Mouse (Mus musculus) embryonic stem cell, embryonic (primary cell): ENCODE results near the gene Aff1.

Experiments used
- CTCF ChIA-PET, 4 experiments: fragments of 300-600 bp in 2 of 4; fragments of 350-600 bp in 2 of 4; sonication (Branson Sonifier 250); formaldehyde crosslinking; loops; one replicate each; lab custom pipeline; 2022; ENCODE audit warnings: inconsistent platforms in 2 of 4; lab: Charles Lee
- POLR2A ChIA-PET, 4 experiments: fragments of 300-600 bp in 2 of 4; fragments of 350-600 bp in 2 of 4; sonication (Branson Sonifier 250); formaldehyde crosslinking; loops; one replicate each; lab custom pipeline; 2022; ENCODE audit warnings: antibody characterized with exemption in 4 of 4, inconsistent platforms in 1 of 4; lab: Charles Lee

The Aff1 gene

GRCm38 (mm10) chr5:103727777-103728395 is 35.7 kb downstream of the Aff1 start:
- ChIA-PET POLR2A (interaction anchor here (0.5 to 38.3 kb wide), 18 partner anchors 7 to 68 kb away, joined by 3 to 1868 read pairs (median 15); partner anchors contain the start of gene Aff1 (in 3 of the 4)), CTCF (interaction anchor here in 2 of 4 experiments (0.6 to 1.5 kb wide), 6 partner anchors 19 to 90 kb away, joined by 3 to 5 read pairs (median 4); no protein-coding TSS in a partner anchor)

DNA sequence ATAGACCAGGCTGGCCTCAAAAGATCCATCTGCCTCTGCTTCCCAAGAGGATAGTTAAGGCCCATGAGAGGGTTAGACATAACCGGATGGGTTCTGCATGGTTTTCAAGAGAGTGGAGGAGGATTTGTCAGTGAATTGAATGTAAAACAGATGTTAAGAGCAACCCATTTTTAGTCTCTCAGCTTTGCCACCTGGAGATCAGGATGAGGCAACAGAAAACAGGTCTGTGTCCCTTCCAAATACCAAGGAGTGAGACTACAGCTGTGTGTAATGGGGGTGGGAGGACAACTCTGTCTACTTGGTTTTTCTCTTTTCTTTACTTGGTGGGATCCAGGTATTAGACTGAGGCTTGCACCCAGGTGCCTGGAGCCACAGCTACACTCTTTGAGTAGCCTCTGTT is 37.1 kb downstream of the Aff1 start:
- CTCF ChIA-PET: interaction anchor here in 2 of 4 experiments (0.6 to 1.8 kb wide), 5 partner anchors 28 to 198 kb away, joined by 3 to 7 read pairs (median 3); no protein-coding TSS in a partner anchor
- POLR2A ChIA-PET: interaction anchor here (0.8 to 38.3 kb wide), 14 partner anchors 8 to 49 kb away, joined by 3 to 1868 read pairs (median 4); partner anchors contain the start of gene Aff1 (in 2 of the 4)

- ChIA-PET CTCF (interaction anchor here in 3 of 4 experiments (0.9 to 1.8 kb wide), 6 partner anchors 29 to 197 kb away, joined by 3 to 7 read pairs (median 4); no protein-coding TSS in a partner anchor), POLR2A (interaction anchor here (0.8 to 38.3 kb wide), 18 partner anchors 6 to 75 kb away, joined by 3 to 1868 read pairs (median 4); partner anchors contain the start of genes Aff1 (in 2 of the 4) and 1700016H13Rik (in 1 of the 4))
Observed at GRCm38 (mm10) chr5:103730142-103730541, 38.0 kb downstream of the Aff1 start.

- CTCF ChIA-PET: interaction anchor here in 2 of 4 experiments (1.6 to 1.7 kb wide), 2 partner anchors 30 to 50 kb away, joined by 3 to 4 read pairs; no protein-coding TSS in a partner anchor
- POLR2A ChIA-PET: interaction anchor here in 3 of 4 experiments (0.6 to 38.3 kb wide), 16 partner anchors 7 to 76 kb away, joined by 3 to 1868 read pairs (median 8); partner anchors contain the start of genes Aff1 (in 3 of the 3) and 1700016H13Rik (in 1 of the 3)
Observed at GRCm38 (mm10) chr5:103730727-103731126, 38.6 kb downstream of the Aff1 start.

- POLR2A ChIA-PET: interaction anchor here (0.6 to 38.3 kb wide), 14 partner anchors 8 to 35 kb away, joined by 3 to 1868 read pairs (median 29); partner anchors contain the start of gene Aff1 (in 2 of the 4)
- CTCF ChIA-PET: interaction anchor here (0.6 to 1.6 kb wide), 5 partner anchors 33 to 52 kb away, joined by 3 to 6 read pairs (median 3); no protein-coding TSS in a partner anchor
Observed at GRCm38 (mm10) chr5:103732581-103732980, 40.4 kb downstream of the Aff1 start.

- ChIA-PET CTCF (interaction anchor here in 3 of 4 experiments (0.8 to 1.5 kb wide), 7 partner anchors 11 to 486 kb away, joined by 3 to 5 read pairs (median 3); no protein-coding TSS in a partner anchor), POLR2A (interaction anchor here (0.7 to 38.3 kb wide), 36 partner anchors 7 to 149 kb away, joined by 3 to 1868 read pairs (median 5); partner anchors contain the start of gene Aff1 (in 3 of the 4))
Observed at GRCm38 (mm10) chr5:103735411-103736112, 43.4 kb downstream of the Aff1 start.

DNA sequence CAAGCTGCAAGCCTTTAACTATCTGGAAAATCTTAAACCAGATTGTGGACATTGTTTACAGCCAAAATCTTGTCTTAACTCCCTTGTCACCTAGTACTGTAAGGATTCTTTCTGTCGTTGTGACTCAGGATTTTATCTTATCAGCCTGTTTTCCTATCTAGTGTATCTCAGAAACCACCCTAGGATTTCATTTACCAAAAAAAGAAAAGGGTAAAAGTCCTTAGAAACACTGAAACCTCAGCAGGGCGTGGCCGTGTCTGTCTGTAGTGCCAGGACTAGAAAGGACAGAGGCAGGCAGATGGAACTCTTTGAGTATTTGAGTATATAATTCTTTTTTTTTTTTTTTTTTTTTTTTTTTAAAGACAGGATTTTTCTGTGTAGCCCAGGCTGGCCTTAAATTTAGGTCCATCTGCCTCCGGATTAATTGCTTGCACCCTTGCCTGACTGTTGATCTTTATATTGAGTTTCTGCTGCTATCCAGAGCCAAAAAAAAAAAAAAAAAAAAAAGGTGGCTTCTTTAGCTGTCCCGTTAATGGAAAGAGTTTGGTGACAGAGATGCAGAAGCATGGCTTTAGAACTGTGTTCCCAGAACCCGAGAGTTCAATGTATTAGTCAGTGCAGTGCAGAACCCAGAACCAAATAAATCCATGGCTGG is 44.5 kb downstream of the Aff1 start:
- POLR2A ChIA-PET: interaction anchor here (0.6 to 38.3 kb wide), 27 partner anchors 6 to 1849 kb away, joined by 3 to 1868 read pairs (median 6); partner anchors contain the start of gene Aff1 (in 3 of the 4)
- CTCF ChIA-PET: interaction anchor here in 1 of 4 experiments (1.1 kb wide), 1 partner anchor 82 kb away, joined by 3 read pairs; no protein-coding TSS in a partner anchor

- ChIA-PET CTCF (no interaction called here), POLR2A (interaction anchor here (0.6 to 38.3 kb wide), 20 partner anchors 7 to 90 kb away, joined by 3 to 1868 read pairs (median 4); partner anchors contain the start of gene Aff1 (in 3 of the 4))
Observed at GRCm38 (mm10) chr5:103737208-103738066, 45.3 kb downstream of the Aff1 start.

- ChIA-PET POLR2A (interaction anchor here in 3 of 4 experiments (0.6 to 11.4 kb wide), 17 partner anchors 8 to 79 kb away, joined by 3 to 169 read pairs (median 4); partner anchors contain the start of gene Aff1 (in 1 of the 3)), CTCF (interaction anchor here in 2 of 4 experiments (0.7 to 0.8 kb wide), 2 partner anchors 32 to 64 kb away, joined by 5 to 10 read pairs; no protein-coding TSS in a partner anchor)
Observed at GRCm38 (mm10) chr5:103738509-103738908, 46.3 kb downstream of the Aff1 start.

DNA sequence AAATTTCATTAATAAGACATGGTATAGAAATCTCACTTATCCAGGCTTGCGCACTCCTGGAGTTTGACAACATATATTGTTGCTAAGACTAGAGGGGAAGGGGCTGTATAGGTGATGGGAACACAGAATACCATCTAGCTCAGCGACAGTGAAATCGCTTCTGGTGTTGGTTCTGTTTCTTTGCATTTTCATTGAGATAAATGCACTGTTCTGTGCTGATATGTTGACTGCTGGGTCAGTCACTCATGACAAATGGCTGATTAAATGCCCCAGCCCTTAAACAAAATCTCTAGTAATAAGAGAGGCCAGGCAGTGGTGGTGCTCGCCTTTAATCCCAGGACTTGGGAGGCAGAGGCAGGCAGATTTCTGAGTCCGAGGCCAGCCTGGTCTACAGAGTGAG is 47.0 kb downstream of the Aff1 start:
- ChIA-PET POLR2A (interaction anchor here in 2 of 4 experiments (0.7 to 11.4 kb wide), 14 partner anchors 8 to 161 kb away, joined by 3 to 169 read pairs (median 4); no protein-coding TSS in a partner anchor), CTCF (no interaction called here)

GRCm38 (mm10) chr5:103740093-103740902 is 48.1 kb downstream of the Aff1 start:
- CTCF ChIA-PET: interaction anchor here in 2 of 4 experiments (0.5 to 1.0 kb wide), 3 partner anchors 14 to 52 kb away, joined by 3 to 5 read pairs (median 3); no protein-coding TSS in a partner anchor
- POLR2A ChIA-PET: interaction anchor here (1.0 to 11.4 kb wide), 18 partner anchors 10 to 162 kb away, joined by 3 to 169 read pairs (median 4); no protein-coding TSS in a partner anchor

DNA sequence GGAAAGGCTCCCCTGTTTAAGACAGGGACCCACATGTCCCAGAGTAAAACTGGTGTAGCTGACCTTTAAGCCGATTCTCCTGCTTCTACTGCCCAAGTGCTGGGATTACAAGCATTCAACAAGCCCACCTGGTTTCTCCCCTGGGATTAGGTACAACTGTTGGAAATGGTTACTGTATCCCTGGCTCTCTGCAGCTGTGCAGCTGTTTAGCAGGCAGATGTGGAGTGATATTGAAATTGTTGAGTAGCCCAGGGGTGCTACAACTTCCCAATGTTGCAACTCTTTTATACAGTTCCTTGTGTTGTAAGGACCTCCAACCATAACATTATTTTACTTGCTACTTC is 48.7 kb downstream of the Aff1 start:
- ChIA-PET CTCF (interaction anchor here in 2 of 4 experiments (0.5 to 1.0 kb wide), 2 partner anchors 15 to 53 kb away, joined by 3 to 5 read pairs; no protein-coding TSS in a partner anchor), POLR2A (interaction anchor here (0.7 to 11.4 kb wide), 17 partner anchors 9 to 47 kb away, joined by 3 to 169 read pairs (median 5); no protein-coding TSS in a partner anchor)

DNA sequence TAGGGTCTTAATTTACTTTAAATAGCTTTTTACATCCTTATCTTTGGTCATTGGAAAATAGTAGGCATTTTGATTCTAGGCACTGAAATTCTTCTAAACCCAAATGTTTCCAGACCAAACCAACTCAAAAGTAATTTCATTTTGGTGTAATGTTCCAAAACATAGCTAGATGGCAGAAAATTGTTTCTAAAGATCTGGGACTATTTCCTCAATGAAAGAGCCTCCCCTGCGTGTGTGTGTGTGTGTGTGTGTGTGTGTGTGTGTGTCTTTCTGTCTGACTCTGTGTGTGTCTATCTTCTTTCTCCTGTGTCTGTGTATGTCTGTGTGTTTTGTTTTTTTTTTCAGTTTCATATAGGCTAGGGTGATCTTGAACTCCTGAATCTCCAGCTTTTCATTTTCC is 49.3 kb downstream of the Aff1 start:
- CTCF ChIA-PET: interaction anchor here in 2 of 4 experiments (0.6 to 1.3 kb wide), 3 partner anchors 32 to 197 kb away, joined by 3 read pairs; no protein-coding TSS in a partner anchor
- POLR2A ChIA-PET: interaction anchor here (0.7 to 11.4 kb wide), 21 partner anchors 9 to 130 kb away, joined by 3 to 169 read pairs (median 5); partner anchors contain the start of gene Aff1 (in 1 of the 4)

GRCm38 (mm10) chr5:103741992-103742391 is 49.8 kb downstream of the Aff1 start:
- POLR2A ChIA-PET: interaction anchor here (0.7 to 11.4 kb wide), 22 partner anchors 9 to 130 kb away, joined by 3 to 169 read pairs (median 4); partner anchors contain the start of gene Aff1 (in 2 of the 4)

GRCm38 (mm10) chr5:103744531-103744930 is 52.4 kb downstream of the Aff1 start:
- POLR2A ChIA-PET: interaction anchor here in 3 of 4 experiments (0.9 to 11.4 kb wide), 13 partner anchors 8 to 62 kb away, joined by 3 to 169 read pairs (median 4); no protein-coding TSS in a partner anchor
- CTCF ChIA-PET: no interaction called here

More at GRCm38 (mm10) chr5:103741992-103742391, 49.8 kb downstream of the Aff1 start:
- CTCF ChIA-PET: interaction anchor here in 2 of 4 experiments (0.7 to 1.6 kb wide), 3 partner anchors 41 to 196 kb away, joined by 3 to 5 read pairs (median 3); no protein-coding TSS in a partner anchor
